Mouse (Mus musculus) cerebellum, adult 11 months (tissue): ENCODE data around the gene Tsku.

Experiments used
- DNase-seq: peaks from one replicate; pipeline ENCODE4 v3.0.0; 2022

The Tsku gene

DNA sequence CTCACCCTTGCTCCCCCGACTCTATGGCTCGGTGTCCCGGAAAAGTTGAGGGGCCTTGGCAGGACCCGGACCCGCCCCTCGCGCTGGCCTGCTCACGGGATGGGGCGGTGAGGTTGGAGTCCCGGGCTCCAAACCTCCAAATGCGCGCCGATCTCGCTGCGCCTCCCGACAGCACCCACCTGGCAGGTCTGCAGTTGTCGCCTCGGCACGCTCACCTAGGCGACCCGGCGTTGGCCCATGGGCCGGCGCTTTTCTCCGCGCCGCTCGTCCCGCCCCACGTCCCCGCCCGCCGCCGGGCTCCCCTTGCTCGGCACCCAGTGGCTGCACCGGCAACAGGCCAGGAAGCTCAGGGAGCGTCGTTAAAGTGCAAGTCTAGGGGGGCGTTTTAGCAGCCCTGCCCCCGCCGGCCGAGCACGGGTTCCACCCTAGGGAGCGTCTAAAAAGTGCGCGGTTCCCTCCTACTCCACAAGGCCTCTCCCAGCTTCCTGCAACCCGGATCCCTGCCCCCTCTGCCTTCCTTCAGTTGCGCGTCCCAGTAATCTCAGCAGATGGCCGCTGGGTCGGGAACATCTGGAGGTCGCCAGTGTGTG is at the start of gene Tsku:
Tsku (minus strand) TSS at position 266 of the 590 bp plus-strand sequence.
- DNase-seq: peak; percentile 58

DNA sequence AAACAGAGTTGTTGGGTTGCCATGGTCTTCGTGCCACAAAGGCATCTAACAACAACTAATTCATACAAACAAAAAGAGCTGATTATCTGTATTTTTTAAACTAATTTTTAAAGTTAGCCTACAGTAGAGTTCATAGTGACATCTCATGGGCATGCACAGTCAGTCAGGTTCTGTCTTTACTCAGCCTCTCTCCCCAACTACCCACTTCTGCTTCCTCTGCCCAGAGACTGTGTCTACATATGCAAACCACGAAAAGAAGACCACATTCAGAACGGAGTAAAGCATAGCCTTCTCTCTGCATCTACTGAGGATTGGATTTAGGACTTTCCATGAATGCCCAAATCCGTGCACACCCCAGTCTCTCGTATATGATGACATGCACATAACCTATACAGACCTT is 46.5 kb upstream of the Tsku start:
- DNase-seq: no peak

DNA sequence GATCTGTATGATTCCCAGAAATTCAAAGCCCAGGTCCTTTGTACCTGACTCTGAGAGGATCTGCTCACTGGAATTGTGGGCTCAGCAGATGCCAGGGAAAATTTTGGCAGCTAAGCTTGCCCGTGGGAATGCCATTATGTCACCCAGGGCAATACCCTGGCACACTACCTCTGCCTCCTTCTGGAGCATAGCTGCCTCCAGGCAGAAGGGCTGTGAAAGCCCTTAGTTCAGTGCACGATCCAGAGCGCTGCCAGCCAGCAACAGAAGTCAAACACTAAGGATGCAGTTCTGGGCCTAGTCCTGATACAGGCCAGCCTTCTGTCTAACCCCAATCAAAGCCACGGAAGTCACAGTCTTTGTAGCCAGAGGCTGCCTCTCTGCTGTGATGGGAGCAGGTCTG is 42.9 kb upstream of the Tsku start:
- peak; percentile 73 for DNase-seq

DNA sequence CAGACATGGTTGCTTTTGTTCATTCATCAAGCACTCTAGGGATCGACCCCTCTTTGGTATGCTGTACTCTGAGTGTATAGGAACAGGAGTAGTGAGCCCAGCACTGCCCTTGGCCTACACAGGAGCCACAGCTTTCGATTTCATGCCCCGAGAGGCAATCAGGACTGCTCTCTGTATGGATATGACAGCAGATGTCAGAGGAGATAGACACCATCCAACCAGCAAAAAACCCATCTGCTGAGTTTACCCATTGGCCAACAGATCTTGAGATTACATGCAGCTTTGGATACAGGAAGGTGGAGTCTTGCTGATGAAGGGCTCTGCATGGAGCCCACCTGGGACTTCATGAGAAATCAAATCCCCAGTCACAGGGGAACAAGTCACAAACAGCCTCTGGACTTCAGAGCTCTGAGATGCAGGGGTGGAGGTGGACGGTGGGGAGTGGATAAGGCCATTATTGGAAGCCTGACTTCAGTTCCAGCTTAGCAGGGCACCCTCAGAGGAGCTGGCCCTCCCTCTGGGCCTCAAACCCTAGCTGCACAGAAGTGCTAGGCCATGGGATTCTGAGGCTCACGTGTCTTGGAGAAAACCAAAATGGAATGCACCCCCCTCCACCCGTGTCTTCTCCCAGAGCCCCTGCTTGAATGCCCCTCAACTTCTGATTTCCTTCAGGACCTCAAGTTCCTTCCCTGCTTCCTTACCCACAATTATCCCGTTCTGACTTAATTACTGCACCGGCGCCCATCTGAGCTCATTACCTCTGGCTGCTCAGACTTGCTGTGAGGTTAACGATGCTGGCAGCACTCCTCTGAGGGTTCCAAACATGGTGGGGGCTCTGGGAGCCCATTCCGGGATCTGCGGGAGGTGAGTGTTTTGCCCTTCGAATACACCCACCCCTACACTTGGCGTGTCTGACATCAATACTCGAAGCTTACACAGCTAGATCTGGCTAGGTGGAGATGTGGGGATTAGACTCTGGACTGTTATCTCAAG is 41.8 kb upstream of the Tsku start:
- peak; percentile 54 for DNase-seq

DNA sequence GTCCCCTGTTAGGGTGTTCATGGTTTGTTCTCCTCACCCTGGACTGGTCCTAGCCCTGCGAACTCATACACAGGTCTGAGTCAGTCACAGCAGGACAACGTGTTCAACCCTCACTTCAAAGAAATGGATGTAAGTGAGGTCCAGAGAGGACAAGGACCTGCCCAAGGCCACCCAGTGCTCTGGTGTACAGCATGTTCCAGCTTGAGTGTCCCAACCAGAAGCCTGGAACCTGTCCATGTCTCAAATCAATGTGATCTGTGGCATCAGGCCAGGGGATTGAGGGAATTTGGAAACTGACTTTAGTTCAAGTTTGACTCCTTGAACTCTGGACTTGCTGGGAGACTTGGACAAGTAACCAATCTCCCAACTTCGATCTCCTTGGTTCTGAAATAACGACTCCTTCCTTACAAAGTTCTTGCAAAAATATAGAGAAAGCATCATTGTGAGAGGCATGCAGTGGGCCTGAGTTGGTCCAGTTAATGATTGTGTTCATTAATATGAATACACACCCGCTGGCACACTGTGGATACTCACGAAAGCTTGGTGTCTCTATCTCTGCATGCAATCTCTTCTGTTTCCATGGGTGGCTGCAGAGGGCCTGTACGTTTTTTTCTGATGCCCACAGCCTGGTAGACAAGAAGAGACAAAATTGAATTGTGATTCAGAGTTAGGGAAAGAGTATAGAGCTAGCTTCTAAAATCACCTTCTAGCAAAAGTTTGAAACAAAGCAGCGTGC is 31.5 kb upstream of the Tsku start:
- DNase-seq: no peak

DNA sequence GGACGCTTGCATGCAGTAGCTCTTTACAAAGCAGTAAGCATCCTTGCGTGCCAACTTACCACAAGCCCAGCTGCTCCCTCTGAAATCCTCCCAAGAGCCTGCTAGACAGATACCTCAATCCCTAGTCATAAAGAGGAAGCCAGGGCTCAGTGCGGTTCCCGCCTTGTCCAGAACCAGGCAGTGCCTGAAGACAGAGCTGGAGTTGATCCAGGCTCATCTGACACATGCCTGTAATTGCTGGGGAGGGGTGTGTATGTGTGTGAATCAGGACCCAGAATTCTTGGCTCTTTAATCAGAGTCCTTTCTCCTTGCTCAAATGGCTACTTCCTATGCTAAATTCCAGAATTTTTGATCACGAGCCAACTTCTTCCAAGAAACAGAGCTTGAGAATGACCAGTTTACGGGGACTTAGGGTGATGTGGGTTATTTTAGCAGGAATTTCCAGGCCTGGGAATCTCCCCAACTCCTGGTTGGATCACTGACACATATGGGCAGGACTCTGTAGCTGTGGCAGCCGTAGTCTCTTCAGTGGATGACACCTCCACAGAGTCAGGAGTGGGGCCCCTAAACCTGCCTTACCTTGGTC is 30.3 kb upstream of the Tsku start:
- DNase-seq: no peak

DNA sequence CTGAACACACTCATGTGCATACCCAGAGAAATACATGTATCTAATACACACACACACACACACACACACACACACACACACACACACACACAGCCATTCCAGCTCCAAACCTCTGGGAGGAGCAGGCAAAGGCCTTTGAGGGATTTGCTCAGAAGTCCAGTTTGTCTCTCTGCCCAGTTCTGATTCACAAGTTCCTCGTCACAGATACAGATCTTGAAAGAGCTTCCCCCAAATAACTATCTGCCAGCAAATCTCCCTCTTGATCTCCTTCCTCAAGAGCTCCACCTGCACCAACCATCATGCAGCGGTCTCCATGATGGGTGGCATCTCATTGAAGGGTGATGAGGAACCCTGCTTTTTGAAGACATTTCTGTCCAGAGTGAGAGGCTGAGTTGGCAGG is 29.4 kb upstream of the Tsku start:
- no peak for DNase-seq

DNA sequence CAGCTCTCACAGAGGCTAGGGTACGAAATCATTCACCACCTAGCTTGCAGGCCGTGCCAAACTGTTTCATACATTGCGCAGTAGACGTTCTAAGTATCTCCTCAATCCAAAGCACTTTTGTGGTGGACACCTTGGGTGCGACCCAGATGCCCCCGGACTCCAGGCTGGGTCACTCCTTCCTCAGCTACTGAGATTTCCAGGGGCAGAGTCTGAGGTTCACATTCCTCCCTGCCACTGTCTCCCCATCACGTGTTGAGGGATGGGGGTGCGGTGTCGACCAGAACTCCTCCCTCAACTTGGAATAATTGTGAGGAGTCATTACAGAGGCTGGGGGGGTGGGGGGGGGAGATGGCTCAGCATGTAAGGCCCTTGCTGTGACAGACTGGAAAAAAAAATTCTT is 28.5 kb upstream of the Tsku start:
- no peak for DNase-seq

DNA sequence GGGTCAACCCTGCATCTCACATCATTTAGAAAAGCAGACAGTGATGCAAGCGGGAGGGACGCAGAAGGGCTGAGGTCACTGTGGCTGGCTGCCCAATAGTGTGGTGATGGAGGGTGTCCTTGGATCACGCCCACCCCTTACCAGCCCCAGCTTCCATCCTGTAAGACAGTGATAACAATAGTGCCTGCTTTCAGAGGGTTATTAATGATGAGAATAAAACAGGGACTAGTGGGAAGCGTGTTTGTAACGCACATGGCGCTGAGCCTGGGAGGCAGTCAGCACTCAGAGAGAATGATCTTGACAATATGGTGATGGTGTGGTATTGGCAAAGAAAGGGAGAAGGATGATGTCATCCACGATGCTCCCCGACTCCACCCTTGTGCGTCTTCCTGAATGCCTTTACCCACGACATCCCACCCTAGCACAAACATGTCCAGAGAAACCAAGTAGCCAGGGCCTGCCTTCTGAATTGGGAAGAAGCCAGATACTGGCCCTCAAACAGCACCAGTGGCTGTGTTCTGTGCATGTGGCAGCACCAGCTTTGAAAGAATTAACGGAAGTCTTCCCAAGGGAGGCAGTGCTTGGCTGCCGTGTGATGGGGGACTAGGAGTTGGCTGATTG is 27.9 kb upstream of the Tsku start:
- no peak for DNase-seq

DNA sequence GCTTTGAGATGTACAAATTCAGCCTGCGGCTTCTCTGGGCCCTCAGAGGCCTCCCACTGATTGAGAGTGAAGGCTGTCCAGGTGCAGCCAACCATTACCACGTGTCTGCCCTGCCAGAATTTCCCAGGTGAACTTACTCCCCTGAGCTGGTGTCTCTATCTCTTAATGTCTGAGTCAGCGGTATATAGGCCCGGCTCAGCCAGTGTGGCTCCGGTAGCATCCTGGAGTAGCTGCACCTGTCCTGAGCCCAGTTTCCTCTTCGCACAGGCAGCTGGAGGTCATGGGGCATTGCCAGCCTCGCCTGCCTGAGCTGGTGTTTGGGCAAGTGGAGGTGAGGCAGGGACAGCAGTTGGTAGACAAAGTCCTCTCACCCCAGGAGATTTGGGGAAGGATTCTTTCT is 26.1 kb upstream of the Tsku start:
- DNase-seq: no peak

DNA sequence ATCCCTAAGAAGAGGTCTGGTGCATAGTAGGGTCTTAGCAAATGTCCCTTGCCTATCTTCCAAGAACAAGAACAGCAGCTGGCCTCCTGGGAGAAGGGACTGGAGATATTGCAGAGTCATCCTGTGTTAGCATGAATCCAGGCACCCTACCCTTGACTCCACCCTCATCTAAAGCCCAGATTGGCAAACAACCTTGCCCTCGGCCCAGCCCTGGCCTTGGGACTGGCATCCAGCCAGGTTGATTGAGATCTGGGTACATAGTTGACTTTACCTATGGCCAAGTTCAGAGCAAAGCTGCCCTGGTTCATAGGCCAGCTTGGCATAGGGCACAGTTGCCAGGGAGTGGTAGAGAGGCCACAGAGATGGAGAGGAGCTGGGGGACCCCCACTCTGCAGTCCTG is 24.0 kb upstream of the Tsku start:
- DNase-seq: no peak

DNA sequence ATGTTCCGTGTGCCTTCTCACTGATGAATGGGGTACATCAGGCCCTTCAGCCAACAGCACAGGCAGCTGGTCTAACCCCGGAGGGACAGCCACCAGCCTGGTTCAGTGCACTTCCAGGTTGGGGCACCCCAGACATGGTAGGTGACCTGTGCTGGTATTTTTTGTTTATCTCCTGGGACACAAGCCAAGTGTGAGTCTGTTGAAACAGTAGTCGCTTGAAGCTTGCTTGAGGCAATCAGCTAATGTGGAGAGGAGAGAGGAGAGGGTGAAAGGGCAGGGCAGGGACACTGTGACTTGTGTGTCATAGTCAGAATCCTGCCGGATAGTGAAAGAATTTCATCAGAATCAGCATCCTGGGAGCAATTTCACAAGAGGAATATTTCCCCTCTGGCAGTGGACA is 22.2 kb upstream of the Tsku start:
- no peak for DNase-seq

DNA sequence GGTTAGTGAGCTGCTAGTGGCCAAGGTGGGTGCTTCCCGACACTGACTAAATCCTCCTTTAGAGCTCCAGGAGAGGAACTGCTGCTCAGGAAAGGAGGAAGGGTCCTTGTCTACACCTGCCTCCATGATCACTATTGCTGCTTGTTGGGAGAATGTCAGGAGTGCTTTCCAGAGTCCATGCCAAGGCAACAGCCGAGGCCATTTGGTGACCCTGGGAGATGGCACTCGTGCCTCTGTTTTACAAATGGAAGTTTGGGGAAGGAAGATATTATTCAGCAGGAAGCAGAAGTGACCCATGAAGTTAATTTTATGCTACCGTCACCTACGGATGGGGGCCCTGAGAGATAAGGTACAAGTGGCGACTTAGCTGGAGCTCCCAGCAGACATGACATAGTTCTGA is 21.7 kb upstream of the Tsku start:
- DNase-seq: no peak

DNA sequence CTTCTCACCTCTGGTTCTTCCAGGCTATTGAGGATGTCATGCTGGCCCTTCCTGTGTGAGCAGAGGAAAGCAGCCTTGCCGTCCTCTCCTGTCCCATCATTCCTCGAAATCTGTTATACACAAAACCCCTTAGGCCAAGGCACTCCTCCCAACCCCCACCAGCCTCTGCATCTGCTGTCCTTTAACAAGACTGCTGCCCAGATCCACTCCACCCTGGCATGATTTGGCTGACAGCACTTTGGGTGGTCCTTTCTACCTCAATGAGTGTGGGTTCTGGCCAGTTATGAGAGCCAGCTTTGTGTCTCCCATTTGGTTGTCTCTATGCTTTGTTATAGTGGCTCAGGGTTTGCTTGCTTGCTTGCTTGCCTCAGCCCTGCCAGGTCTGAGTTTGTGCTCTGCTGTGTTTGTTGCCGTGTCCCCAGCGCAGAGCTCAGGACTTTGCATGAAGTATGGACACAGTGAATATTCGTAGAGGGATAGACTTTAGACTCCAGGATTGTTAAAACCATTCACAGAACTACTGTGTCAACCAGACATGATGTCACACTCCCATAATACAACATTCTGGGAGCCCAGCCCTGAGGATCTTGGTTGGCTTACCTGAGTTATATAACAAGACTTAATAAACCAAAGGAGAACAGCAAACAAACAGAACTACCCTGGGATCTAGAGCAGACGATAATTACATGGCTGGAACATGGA is 19.2 kb upstream of the Tsku start:
- no peak for DNase-seq

DNA sequence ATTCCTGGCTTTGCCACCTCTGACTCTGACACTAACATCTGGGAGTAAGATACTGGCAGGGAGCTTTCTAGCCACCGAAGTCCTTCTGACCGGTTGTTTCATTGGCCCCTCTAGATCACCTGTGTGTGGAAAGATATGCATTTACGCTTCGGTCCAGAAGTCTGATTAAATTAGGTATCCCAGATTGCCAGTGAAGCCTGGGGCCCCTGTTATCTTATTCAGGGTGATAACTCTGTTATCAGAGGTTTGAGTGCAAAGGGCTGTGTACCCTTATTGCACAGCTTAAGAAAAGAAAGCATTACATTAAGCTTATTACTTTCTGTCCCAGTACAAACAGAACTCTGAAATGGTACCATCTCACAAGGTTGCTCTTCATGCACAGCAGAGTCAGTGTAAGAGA is 18.1 kb upstream of the Tsku start:
- no peak for DNase-seq

DNA sequence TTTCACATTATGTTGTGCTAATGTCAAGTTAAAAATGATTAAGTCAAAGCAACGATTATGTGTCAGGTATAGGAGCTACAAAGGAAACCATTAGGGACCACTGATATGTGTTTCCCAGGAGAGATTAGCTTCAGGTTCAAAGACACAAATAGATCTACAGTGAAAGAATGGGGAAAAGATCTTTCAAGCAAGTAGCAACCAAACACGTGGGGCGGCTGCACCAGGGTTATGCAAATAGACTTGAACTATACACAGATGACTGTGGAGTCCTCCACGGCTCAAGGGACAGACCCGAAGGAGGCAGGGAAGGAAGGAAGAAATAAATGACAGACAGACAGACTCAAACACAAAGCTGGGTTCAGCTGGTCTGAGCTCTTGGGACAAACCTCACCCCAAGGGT is 16.1 kb upstream of the Tsku start:
- no peak for DNase-seq

DNA sequence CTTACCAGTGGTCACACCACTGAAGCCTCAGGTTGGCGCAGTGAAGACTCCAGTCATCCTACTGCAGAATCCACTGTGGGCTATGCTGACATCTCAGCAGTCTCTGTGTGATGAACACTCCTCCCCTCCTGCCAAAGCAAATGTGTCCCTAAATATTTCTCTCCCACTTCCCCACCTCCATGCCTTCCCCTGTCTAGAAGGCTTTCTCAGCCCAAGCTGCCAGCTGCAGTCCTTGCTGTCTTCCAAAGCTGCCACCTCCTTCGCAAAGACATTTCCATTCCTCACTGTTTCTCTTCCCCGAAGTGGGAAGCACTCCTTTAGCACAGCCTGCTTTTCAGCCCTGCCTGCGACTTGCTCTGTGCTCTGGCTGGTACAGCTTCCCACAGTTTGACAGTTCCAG is 10.0 kb upstream of the Tsku start:
- no peak for DNase-seq

DNA sequence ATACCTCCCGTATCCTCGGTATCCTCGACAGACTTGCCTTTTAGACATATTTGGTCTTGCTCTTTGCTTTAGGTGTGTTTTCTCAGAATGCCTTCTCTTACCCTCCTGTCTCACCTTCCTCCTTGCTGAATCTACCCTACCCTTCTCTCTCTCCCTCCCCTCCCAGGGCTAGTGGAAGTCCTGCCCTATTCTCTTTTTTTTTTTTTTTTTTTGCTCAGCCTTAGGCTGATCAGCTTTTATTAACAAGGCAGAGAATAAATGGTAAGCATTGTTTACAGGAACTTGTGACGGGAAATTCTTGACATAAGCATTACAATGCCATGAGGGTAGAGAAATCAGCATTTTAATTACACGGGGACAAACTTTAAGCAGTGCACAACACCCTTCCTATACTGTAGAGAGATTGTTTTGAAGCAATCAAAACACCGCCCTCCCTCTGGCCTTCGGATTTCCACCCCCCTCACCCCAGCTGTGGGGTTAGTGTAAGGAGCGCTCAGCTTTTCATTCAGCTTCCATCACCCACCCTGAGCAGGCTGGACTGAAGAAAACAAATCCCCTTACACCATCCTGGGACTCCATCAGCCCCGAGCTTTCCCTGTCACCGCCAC is 8.7 kb upstream of the Tsku start:
- DNase-seq: no peak

DNA sequence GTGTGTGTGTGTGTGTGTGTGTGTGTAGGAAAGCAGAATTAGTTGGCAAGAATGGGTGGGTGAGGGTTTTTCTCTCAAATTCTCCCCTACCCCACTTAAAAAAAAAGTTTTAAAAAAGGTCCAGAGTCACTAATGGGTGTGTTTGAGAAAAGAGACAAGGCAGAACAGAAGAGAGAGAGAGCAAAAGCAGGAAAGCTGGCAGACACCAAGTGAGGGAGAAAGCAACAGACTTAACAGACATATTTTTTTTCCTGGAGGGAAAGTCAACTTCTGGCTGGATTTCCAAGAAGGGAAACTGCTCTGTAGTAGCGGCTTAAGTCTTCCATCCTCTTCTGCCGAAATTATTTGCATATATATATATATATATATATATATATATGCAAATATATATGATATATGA is 534 bp upstream of the Tsku start:
- no peak for DNase-seq

DNA sequence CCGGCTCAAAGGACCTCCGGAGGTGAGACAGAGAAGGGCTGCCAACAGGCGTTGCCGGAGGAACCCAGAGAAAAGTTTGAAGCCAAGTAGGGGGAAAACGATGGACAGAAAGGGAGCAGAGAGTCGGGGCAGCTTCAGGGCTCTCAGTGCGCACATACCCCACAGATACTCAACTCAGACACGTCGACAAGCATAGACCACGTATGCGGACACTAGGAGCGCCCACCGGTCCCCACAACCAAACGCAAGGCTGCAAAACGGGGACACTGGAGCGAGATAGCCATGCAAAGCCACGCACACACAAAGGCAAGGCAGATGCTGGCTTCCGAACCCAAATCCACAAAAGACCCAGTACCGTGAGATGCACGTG is 522 bp downstream of the Tsku start:
- DNase-seq: no peak

DNA sequence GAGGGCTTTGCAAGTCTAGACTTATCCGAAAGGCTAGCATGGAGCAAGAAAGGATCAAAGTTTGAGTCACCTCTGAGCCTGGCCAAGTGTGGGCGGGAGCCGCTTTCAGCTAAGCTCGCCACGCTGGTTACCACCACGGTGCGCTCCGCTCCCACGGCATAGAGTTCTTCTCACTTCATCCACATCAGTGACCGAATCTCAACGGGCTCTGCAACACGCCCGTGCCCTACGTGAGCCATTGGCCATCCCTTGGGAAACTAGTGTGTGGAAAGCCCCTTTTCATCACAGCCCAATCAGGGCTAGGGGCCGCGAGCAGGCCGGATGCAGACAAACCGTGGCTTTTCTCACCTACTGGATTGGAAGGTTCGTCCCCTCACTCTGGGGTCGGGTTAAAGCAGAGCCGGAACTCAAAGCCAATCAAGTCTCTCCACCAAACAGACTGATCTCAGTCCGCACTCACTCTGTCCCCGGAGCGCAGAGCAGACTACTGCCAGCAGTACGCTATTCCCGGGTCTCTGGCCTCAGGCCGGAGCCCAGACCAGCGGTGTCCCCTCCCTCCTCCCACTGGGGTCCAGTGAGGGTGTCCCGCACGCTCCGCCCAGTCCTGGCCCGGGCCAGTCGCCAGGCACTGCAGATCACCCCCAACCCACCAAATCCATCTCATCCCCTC is 1.0 kb downstream of the Tsku start:
- no peak for DNase-seq
